Mouse (Mus musculus) olfactory bulb, adult 2 months (tissue): ENCODE data around the gene Gm39566.

Experiments
- CTCF ChIP-seq: fragments of 200-500 bp; IDR thresholded peaks from 2 replicates; pipeline ENCODE4 v1.5.1; 2012; ENCODE audit warnings: low read depth, mild to moderate bottlenecking, low read length, moderate library complexity; ENCODE audit not compliant: insufficient read depth
- POLR2A ChIP-seq: fragments of 200-500 bp; IDR thresholded peaks from 2 replicates; pipeline ENCODE4 v1.6.1; 2012; ENCODE audit warnings: mild to moderate bottlenecking, low read depth, low read length, moderate library complexity; ENCODE audit not compliant: insufficient read depth

GRCm38 (mm10) chr11:69849884-69850283, 34.8 kb upstream of the Gm39566 start:
- no peak for TF ChIP-seq CTCF
- no peak for TF ChIP-seq POLR2A
